Mouse (Mus musculus) hindbrain, embryonic 12.5 days (tissue): Measurements from ENCODE around the gene Dner. TPM values are rescaled to one million over a fixed set of nuclear protein-coding genes. Genes with fewer than 3 reads are reported as not detected.

Source experiments
- ATAC-seq: fragments of 200-750 bp; cut with Nextera tagmentation; 2 replicates; pipeline ENCODE4 v1.8.0; 2017; ENCODE audit warnings: moderate TSS enrichment; ENCODE audit not compliant: low FRiP score
- H3K27ac ChIP-seq: fragments of 300-500 bp; sonication (generic); 2 replicates; pipeline ENCODE4 v1.5.1; 2016; ENCODE audit warnings: mild to moderate bottlenecking
- H3K27me3 ChIP-seq: fragments of 300-500 bp; sonication (generic); 2 replicates; pipeline ENCODE4 v1.6.1; 2016; ENCODE audit warnings: mild to moderate bottlenecking
- H3K36me3 ChIP-seq: fragments of 300-500 bp; sonication (generic); 2 replicates; pipeline ENCODE4 v1.6.1; 2016; ENCODE audit warnings: mild to moderate bottlenecking
- H3K4me1 ChIP-seq: fragments of 300-500 bp; sonication (generic); 2 replicates; pipeline ENCODE4 v1.6.1; 2016
- H3K4me2 ChIP-seq: fragments of 300-500 bp; sonication (generic); replicated peaks from 2 replicates; pipeline ENCODE4 v1.6.1; 2016; ENCODE audit warnings: mild to moderate bottlenecking
- H3K4me3 ChIP-seq: fragments of 300-500 bp; sonication (generic); 2 replicates; pipeline ENCODE4 v1.5.1; 2016; ENCODE audit warnings: mild to moderate bottlenecking
- H3K9ac ChIP-seq: fragments of 300-500 bp; sonication (generic); 2 replicates; pipeline ENCODE4 v1.6.1; 2016; ENCODE audit warnings: mild to moderate bottlenecking, moderate library complexity
- H3K9me3 ChIP-seq: fragments of 300-500 bp; sonication (generic); replicated peaks from 2 replicates; pipeline ENCODE4 v1.6.1; 2016; ENCODE audit warnings: mild to moderate bottlenecking
- WGBS: fragments of 180-500 bp; shearing (Covaris S2); methylation state at CpG from one replicate; pipeline ENCODE4 v1.1.7; 2016; 5-methylcytosine and 5-hydroxymethylcytosine counted together
- polyA plus RNA-seq: library from polyadenylated mRNA; unstranded; fragments of >200 nt; fragmentation: Nextera tagmentation; extraction: Ambion mirVana; gene quantifications from 2 replicates; pipeline ENCODE4 v1.2.1, GENCODE M21; 2016

The Dner gene
- polyA plus RNA-seq, 1 experiment from 2014 or later: 130 TPM

DNA sequence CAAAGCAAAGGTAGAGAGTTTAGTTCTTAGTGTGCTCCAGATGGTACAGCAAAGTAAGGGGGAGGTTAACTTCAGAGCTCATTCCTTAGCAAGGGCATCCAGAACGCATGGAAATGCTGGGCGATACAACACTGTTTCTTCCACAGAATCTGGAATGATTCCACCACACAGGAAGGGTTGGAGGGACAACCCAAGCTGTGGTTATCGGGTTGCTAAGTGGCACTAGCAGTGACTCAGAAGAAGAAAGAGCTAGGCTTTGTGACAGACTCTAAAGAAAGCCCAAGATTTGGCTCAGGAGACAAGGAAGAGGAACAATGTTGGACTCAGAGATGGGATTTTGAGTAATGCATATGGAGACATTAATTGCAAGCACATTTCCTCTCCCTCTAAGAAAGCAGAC, 231.3 kb downstream of the Dner start:
- Histone ChIP-seq H3K4me2 (no peak overlapping the region), H3K4me1 (no peaks in the 10 kb centered on the region), H3K9me3 (no peaks in the 10 kb centered on the region), H3K4me3 (no peak overlapping the region), H3K27me3 (no peaks in the 10 kb centered on the region), H3K36me3 (no peaks in the 10 kb centered on the region), H3K9ac (no peak overlapping the region), H3K27ac (no peak overlapping the region)
- 94% methylated on average over 3 of the region's 3 CpGs for WGBS
- ATAC-seq: no peak

DNA sequence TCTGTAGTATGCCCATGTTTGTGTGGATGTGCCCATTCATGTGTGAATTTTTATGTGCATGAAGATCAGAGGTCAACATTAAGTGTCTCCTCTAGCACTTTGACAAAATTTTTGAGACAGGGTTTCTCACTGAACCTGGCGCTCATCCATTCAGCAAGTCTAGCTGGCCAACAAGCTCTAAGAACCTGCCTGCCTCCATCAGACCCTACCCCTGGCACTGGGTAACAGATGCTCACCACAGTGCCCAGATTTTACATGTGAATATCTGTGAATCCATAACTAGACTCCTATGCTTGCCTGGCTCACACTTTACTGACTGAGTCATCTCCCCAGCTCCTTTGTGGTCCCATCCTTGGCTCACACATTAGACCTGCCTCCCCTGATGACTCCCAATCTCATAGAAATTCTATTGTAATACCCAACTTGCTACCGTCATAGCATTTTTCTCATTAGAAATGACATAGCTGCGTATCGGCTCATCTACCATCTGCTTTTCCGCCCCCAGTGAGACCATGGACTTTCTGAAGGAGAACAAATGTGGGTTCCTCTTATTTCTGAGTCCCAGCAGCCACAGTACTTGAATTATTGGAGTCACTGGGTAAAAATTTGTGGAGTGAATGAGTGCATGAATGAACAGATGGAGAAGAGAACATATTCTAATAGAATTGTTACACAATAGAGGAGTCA, 231.9 kb downstream of the Dner start:
- no peak overlapping the region for H3K4me2 ChIP-seq
- H3K36me3 ChIP-seq: no peaks in the 10 kb centered on the region
- no peak overlapping the region for H3K9ac ChIP-seq
- 95% methylated on average over 5 of the region's 5 CpGs for WGBS
- no peaks in the 10 kb centered on the region for H3K9me3 ChIP-seq
- H3K27ac ChIP-seq: no peak overlapping the region
- H3K27me3 ChIP-seq: no peaks in the 10 kb centered on the region
- ATAC-seq: no peak
- no peak overlapping the region for H3K4me3 ChIP-seq
- H3K4me1 ChIP-seq: no peaks in the 10 kb centered on the region

DNA sequence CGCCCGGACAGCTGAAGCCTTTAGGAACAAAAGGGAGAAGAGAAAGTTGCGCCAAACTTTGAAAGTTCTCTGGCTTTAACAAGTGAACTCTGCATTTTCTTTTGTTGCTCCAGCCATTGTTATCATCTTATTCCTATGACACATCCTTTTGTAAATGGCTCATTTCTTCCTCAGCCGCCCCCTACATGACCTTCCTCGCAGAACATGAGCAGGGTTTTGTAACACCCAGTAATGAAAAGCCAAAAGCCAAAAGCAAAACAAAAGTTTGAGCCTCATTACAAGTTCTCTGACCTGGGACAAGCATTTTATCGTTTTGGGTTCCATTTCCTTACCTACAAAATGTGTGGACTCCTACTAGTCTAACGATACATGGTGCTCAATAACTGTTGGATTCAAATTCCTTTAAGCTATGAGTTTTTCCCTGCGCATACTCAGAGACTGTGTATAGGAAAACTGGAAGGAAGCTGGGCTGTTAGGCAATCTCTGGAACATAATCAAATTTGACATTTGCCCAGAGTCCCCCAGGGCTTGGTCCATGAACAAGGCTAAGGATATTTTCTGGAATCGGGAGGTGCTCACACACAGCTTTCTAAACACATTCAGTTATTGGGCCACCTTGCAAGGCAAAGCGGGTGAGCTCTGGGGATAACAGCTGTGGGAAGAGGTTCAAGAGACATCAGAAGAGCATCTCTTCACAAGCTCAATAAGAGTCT, 246.3 kb downstream of the Dner start:
- no peaks in the 10 kb centered on the region for H3K4me1 ChIP-seq
- ATAC-seq: no peak

DNA sequence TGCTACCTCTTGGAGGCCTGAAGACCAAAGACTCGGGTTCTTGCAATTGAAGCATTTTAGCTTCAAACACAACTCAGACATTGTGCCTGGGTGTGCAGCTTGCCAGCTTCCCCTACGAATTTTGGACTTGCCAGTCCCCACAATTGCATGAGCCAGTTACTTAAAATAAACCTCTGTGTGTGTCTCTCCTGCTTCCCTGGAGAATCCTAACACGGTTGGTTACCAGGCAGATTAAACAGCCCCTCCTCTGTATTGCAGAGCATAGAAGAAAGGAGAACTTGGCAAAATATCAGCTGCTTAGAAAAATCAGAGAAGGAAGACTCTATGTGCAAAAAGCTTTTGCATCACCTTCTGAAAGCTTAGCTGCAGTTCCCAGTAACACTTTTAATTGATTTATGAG, 252.4 kb downstream of the Dner start:
- H3K4me2 ChIP-seq: no peak overlapping the region

More for the DNA sequence above, 246.3 kb downstream of the Dner start:
- Histone ChIP-seq H3K36me3 (peaks cover 6% of the 10 kb centered on the region; the same call in 1 of the 2 replicates), H3K4me3 (no peak overlapping the region), H3K4me2 (no peak overlapping the region), H3K27ac (no peak overlapping the region), H3K9ac (no peak overlapping the region), H3K9me3 (no peaks in the 10 kb centered on the region), H3K27me3 (no peaks in the 10 kb centered on the region)
- WGBS: 76% methylated on average over 10 of the region's 10 CpGs

DNA sequence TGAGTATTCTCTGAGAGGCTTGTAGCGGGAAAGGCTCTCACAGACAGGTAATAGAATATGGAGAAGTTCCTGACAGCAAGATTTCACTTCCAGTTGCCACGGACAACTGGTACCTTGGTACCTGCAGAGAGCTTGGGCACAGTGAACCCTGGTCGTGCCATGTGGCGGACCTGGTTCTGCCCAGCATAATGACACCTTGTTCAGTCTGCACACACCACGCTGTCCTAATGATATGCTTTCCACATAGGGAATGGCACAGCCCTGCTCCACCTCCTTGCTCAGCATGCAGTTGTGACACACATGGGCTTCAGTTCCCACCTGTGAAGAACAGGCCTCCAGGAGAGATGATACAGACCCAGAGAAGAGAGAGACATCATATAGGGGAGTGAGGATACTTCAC, 253.0 kb downstream of the Dner start:
- Histone ChIP-seq H3K4me1 (no peaks in the 10 kb centered on the region), H3K27me3 (no peaks in the 10 kb centered on the region), H3K36me3 (peaks cover 13% of the 10 kb centered on the region; the same call in 1 of the 2 replicates), H3K9ac (no peak overlapping the region), H3K4me2 (no peak overlapping the region), H3K27ac (no peak overlapping the region), H3K9me3 (no peaks in the 10 kb centered on the region), H3K4me3 (no peak overlapping the region)
- WGBS: 94% methylated on average over 5 of the region's 5 CpGs
- no peak for ATAC-seq

More for the DNA sequence above, 252.4 kb downstream of the Dner start:
- peaks cover 13% of the 10 kb centered on the region; the same call in 1 of the 2 replicates for H3K36me3 ChIP-seq
- ATAC-seq: no peak
- H3K27me3 ChIP-seq: no peaks in the 10 kb centered on the region
- no peaks in the 10 kb centered on the region for H3K9me3 ChIP-seq
- no peak overlapping the region for H3K9ac ChIP-seq
- H3K4me1 ChIP-seq: no peaks in the 10 kb centered on the region
- no peak overlapping the region for H3K4me3 ChIP-seq
- H3K27ac ChIP-seq: no peak overlapping the region
- 65% methylated on average over 3 of the region's 3 CpGs for WGBS

DNA sequence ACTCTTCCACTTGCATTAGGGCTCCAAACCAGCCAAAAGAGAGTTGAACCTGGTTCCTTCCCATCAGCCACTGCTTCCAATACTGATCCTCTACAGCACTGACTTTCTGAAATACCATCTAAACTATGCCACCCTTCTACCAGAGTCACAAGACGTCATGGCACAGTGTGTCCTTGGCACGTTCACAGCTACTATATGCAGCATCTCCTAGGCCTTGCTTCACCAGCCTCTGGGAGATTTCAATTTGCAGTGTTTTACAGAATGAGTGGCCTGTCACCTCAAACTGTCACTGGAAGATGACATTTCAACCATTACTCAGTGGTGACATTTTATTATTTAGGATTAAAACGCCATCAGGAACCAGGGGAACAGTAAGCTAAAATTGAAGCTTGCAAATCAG, 254.6 kb downstream of the Dner start:
- peaks cover 13% of the 10 kb centered on the region; the same call in 1 of the 2 replicates for H3K36me3 ChIP-seq
- ATAC-seq: no peak
- no peaks in the 10 kb centered on the region for H3K27me3 ChIP-seq
- no peak overlapping the region for H3K27ac ChIP-seq
- H3K9me3 ChIP-seq: no peaks in the 10 kb centered on the region
- 79% methylated on average over 3 of the region's 3 CpGs for WGBS
- H3K4me2 ChIP-seq: no peak overlapping the region
- no peak overlapping the region for H3K4me3 ChIP-seq
- H3K9ac ChIP-seq: no peak overlapping the region
- no peaks in the 10 kb centered on the region for H3K4me1 ChIP-seq

DNA sequence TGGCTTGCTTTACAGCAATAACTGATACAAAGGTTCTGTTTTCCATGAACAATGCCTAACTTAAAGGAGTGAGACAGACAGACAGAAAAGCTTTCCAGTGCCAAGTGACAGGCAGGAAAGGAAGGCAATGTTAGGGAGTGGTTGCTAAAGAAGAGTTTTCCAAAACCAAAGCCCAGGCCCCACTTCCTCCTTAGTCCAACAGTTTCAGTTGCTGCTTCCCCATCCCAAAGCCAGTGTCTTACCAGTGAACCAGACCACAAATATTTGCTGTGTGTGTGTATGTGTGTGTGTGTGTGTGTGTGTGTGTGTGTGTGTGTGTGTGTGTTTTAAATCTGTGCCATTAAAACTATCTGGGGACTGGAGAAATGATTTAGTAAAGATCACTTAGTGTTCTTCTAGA, 258.5 kb downstream of the Dner start:
- no peak overlapping the region for H3K4me2 ChIP-seq
- no peaks in the 10 kb centered on the region for H3K36me3 ChIP-seq
- H3K9ac ChIP-seq: no peak overlapping the region
- no peaks in the 10 kb centered on the region for H3K9me3 ChIP-seq
- no peak overlapping the region for H3K27ac ChIP-seq
- no peaks in the 10 kb centered on the region for H3K27me3 ChIP-seq
- ATAC-seq: no peak
- H3K4me1 ChIP-seq: no peaks in the 10 kb centered on the region
- no peak overlapping the region for H3K4me3 ChIP-seq

DNA sequence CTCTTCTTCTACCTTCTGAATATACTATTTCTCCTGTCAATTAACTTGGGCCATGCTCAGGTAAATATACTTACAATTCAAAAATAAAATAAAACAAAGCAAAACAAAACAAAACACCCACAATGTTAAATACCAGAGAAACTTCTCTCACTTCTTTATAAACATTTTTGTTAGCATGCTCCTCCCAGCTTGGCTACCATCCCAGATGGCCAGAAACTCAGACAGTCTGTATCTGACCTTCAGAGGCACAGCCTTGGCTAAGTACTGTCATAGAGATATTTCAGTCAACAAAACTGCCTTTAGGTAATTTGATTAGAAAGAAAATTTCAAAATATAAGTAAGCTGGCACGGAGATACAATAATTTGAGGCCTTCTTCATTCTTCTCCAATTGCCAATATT, 259.7 kb downstream of the Dner start:
- 83% methylated on average over 1 of the region's 1 CpGs for WGBS
- no peak overlapping the region for H3K4me2 ChIP-seq
- no peaks in the 10 kb centered on the region for H3K4me1 ChIP-seq

DNA sequence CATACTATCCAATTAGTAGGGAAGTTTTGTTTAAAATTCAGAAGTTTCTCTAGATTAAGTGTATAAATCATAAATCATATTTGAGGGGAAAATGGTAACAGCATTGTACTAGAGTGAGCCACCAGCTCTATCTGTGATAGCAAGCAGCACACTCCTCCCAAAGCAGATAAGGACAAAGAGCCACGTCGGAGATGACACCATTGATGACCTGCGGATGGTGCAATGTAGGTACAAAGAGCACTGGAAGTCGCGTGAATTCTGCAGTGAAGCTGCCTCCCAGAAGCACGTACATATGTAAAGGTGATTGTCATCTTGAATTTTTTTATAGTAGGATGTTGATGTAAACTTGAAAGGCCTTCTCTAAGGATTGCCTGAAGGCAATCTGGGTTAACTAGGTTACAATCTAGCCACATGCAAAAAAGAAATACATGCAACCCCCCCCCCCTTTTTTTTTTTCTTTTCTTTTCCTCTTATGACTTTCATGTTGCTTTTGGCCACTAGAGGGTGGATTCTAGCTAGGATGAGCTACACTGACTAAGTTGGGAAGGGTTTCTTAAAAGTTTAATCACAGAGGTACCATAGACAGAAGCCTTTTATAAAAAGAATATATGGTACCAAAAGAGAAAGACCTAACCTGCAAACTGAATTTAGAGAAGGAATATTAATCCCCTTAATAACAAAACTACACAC, 262.6 kb downstream of the Dner start:
- no peaks in the 10 kb centered on the region for H3K9me3 ChIP-seq
- no peak overlapping the region for H3K4me3 ChIP-seq
- no peak overlapping the region for H3K4me2 ChIP-seq
- H3K27me3 ChIP-seq: no peaks in the 10 kb centered on the region
- ATAC-seq: no peak
- no peaks in the 10 kb centered on the region for H3K36me3 ChIP-seq
- H3K9ac ChIP-seq: no peak overlapping the region
- WGBS: 81% methylated on average over 6 of the region's 6 CpGs
- no peaks in the 10 kb centered on the region for H3K4me1 ChIP-seq
- no peak overlapping the region for H3K27ac ChIP-seq

More for the DNA sequence above, 259.7 kb downstream of the Dner start:
- no peaks in the 10 kb centered on the region for H3K36me3 ChIP-seq
- no peak overlapping the region for H3K4me3 ChIP-seq
- H3K9ac ChIP-seq: no peak overlapping the region
- H3K27ac ChIP-seq: no peak overlapping the region
- H3K27me3 ChIP-seq: no peaks in the 10 kb centered on the region
- no peak for ATAC-seq
- no peaks in the 10 kb centered on the region for H3K9me3 ChIP-seq

DNA sequence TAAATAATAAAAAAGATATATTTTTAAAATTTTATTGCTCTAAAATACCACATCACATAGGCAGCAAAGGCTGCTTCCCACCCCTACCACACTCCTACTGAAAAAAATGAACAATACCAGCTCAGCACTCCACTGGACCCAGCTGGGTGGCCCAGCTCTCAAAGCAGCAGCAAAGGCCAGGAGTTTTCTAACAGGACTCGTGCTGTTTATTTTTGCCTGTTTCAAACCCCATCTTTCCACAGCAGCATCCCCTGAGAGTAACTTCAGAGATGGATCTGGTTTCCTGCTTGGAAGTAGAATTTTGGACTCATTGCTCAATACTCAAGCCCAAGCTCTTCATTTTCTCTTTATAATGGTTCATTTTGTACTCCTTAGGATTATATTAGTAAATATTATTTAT, 263.7 kb downstream of the Dner start:
- no peak overlapping the region for H3K27ac ChIP-seq
- H3K4me3 ChIP-seq: no peak overlapping the region
- H3K9me3 ChIP-seq: no peaks in the 10 kb centered on the region
- no peaks in the 10 kb centered on the region for H3K27me3 ChIP-seq
- H3K4me1 ChIP-seq: no peaks in the 10 kb centered on the region
- H3K4me2 ChIP-seq: no peak overlapping the region
- ATAC-seq: no peak
- WGBS: 72% methylated on average over 1 of the region's 1 CpGs
- H3K36me3 ChIP-seq: no peaks in the 10 kb centered on the region; the same call in 1 of the 2 replicates
- H3K9ac ChIP-seq: no peak overlapping the region

DNA sequence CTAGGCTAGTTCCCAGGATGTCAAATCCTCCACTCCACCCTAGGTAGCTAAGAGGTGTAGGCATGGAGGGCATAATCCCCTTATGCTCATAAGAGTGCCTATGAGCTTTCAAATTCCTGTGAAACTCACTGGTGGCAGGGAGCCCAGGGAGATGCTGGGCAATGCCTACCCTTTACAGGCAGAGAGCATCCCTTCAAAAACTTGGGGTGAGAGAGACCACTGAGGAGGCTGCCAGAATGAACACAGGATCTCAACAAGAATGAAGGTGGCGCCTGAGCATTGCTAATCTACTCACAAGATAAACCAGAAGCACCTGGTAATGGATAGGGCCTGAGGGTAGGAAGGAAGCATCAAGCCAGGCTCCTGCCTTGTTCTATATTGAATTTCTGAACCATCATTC, 267.7 kb downstream of the Dner start:
- Histone ChIP-seq H3K36me3 (no peaks in the 10 kb centered on the region; the same call in 1 of the 2 replicates), H3K9me3 (no peaks in the 10 kb centered on the region), H3K9ac (no peak overlapping the region), H3K4me3 (no peak overlapping the region), H3K27me3 (no peaks in the 10 kb centered on the region), H3K4me1 (no peaks in the 10 kb centered on the region), H3K27ac (no peak overlapping the region), H3K4me2 (no peak overlapping the region)
- WGBS: 86% methylated on average over 1 of the region's 1 CpGs
- ATAC-seq: no peak

DNA sequence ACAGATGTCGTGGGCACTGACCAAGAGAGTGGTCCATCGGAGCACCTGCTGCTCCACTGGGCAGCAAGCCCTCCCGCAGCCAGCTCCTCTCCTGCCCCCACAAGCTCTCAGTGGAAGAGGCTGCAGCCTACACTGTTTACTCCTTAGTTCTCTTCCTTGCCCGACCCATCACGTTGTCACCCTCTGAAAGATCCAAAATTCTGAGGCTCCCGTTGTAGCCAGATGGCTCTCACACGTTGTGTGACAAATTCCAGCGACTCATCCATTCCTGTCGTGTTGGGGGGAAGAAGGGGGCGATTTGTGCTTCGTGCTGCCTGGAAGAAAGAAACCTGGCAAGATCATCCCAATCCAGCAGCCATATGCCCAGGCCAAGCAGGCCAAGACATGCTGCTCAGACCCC, 268.3 kb downstream of the Dner start:
- 85% methylated on average over 11 of the region's 11 CpGs for WGBS
- Histone ChIP-seq H3K4me1 (no peaks in the 10 kb centered on the region), H3K9me3 (no peaks in the 10 kb centered on the region), H3K27me3 (no peaks in the 10 kb centered on the region), H3K9ac (no peak overlapping the region), H3K4me3 (no peak overlapping the region), H3K27ac (no peak overlapping the region), H3K4me2 (no peak overlapping the region), H3K36me3 (no peaks in the 10 kb centered on the region; the same call in 1 of the 2 replicates)
- no peak for ATAC-seq
